Mouse (Mus musculus): ENCODE results near the gene Gpd1. TPM values are rescaled to one million over a fixed set of nuclear protein-coding genes. Genes with fewer than 3 reads are reported as not detected.
"Not testable (repeated sequence)": the region's sequence is repeated elsewhere in the genome, so short reads cannot be mapped to it uniquely, and the experiment has no call there.

The Gpd1 gene
- total RNA-seq, 2 experiments from 2014 or later = 34.1 to 35.5 TPM

DNA sequence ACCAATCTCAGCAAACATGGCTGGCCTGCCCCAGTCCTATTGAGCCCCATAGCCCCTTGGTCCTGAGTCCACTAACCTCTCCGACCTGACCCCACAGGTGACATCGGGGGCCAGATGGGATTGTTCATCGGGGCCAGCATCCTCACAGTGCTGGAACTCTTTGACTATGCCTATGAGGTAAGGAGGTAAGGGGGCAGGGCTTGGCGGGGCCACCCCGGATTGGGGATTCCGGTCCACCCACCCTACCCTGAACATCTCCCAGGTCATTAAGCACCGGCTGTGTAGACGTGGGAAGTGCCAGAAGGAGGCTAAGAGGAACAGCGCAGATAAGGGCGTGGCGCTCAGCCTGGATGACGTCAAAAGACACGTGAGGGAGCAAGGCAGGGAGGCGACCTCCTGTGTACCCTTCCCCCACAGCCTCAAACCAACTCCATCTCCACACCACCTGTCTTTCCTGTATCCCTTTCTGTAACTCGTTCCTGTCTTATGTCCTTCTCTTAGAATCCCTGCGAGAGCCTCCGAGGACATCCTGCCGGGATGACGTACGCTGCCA lies 18.7 kb upstream of the Gpd1 start:
- DNase-seq (ENCODE audit: low spot score in 2 of 2) = peak in 1 of 2 experiments; percentile 50
- intact Hi-C loops (cut with DNase I) = no loop called here

DNA sequence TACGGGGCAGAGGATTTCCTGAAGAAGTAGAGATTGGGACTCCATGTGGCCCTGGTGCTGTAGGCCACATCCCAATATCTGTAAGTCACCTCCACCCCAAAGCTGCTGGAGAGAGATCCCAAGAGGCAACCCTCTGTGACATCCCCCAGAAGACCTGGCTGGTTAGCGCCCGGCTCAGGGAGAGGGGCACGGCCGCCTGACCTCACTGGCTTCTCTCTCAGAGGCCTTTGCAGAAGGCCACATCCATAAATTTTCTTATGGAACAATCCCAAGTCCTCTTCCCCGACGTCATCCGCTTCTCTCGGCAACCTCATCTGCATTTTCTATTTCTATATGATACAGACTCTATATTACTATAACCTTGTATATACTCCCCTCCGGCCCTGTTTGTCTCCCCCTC lies 17.6 kb upstream of the Gpd1 start:
- intact Hi-C loops (cut with DNase I) = no loop called here
- DNase-seq (ENCODE audit: low spot score in 2 of 2) = no peak

DNA sequence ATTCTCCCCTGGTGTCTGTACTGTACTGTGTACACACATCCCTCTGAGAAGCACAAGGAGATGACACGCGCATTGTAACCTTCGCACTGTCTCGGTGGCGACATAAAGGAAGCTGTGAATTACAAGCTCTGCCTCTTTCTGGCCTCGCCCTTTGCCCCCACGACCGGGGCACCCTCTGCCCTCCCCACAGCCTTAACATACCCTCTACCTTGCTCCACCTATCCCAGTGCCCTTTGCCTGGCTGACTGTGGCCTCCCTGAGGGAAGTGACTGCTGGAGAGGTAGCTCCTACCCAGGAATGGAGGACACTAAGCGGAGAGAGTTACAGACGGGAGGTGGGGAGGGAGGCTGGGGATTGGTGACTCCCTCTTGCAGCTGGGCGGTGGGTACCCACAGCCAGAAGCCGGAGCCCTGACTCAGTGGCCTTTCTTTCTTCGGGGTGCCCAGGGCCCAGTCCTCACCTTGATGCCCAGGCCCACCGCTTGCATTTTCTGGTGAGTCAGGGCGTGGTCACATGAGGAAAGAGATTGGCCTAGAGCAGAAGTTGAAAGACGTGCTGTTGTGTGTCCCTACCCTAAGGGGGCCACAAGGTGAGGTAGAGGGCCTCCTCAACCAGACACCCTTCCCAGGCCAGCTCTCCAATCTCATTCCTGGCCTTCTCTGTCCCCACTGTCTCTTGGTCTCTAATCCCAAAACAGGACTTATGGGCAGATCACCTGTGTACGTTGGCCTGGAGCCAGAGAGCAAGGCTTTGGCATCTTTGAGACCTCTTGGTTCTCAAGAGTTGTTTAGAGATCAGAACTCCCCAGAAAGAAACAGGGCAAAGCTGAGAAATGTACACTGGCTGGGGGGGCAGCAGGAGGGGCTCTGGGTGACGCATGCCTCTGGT lies 16.9 kb upstream of the Gpd1 start:
- intact Hi-C loops (cut with DNase I) = no loop called here
- no peak for DNase-seq (ENCODE audit: low spot score in 2 of 2)

DNA sequence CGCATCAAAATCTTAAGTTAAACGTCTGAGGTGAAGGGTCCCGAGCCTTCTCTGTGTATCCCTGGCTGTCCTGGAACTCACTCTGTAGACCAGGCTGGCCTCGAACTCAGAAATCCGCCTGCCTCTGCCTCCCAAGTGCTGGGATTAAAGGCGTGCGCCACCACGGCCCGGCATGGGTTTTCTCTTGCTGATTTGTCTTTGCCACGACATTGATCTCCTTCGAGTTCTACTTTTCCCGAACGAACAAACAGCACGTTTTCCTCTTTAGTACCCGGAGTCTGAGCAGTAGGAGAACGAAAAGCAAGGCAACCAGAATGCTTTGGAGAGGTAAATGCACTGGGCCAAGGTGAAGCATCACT lies 15.7 kb upstream of the Gpd1 start:
- intact Hi-C loops (cut with DNase I); DNase-seq (ENCODE audit: low spot score in 2 of 2): not testable (repeated sequence)

DNA sequence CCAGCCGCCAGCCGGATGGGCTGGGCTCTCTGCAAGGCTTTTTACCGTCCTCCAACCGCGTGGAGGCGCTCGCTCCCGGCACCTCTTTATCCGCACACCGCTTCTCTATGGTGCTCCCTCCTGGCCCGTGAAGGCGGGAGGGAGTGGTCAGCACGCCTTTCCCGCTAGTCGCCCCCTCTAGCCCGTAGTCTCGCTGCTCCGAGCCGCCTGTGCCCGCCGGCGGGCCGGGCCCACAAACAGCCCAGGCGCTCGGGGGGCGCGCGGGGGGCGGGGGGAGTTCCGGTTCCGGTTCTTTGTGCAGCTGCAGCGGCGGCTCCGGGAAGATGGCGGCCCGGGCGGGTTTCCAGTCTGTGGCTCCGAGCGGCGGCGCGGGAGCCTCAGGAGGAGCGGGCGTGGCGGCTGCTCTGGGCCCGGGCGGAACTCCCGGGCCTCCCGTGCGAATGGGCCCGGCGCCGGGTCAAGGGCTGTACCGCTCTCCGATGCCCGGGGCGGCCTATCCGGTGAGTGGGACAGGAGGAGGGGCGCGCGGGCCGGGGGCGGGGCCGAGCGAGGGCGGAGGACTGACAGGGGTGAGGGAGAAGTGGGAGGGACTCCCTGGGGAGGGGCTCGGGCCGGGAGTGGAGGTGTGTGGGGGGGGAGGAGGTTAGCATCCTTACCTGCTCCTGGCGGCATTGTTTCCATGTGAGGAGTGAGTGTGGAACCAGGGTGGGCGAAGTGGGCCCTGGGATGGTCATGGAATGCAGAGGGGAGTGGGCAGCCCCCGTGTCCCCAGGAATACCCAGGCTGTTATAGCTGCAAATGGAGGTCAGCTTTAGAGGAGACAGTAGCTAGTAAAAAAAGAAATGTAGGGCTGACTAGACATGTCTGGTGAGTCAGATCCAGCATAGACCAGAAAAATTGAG lies 15.1 kb upstream of the Gpd1 start, which contains the start of gene Smarcd1:
TSS of gene Smarcd1 (plus strand) at position 131 of the 902 bp plus-strand sequence.
- peak; percentile 95 to 97 for DNase-seq (ENCODE audit: low spot score in 2 of 2)
- intact Hi-C loops (cut with DNase I) = no loop called here

DNA sequence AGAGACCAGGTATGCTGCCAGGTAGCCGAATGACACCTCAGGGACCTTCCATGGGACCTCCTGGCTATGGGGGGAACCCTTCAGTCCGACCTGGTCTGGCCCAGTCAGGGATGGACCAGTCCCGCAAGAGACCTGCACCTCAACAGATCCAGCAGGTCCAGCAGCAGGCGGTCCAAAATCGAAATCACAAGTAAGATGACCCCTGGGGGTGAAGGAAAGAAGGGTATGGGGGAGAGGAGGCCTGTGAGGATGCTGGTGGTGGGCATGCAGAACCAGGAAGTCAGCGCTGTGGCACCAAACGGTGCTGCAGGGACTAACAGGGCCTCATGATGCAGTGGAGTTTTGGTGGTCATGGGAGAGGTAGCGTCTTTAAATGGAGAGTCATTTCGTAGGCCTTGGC lies 14.2 kb upstream of the Gpd1 start:
- no peak for DNase-seq (ENCODE audit: low spot score in 2 of 2)
- intact Hi-C loops (cut with DNase I) = no loop called here

DNA sequence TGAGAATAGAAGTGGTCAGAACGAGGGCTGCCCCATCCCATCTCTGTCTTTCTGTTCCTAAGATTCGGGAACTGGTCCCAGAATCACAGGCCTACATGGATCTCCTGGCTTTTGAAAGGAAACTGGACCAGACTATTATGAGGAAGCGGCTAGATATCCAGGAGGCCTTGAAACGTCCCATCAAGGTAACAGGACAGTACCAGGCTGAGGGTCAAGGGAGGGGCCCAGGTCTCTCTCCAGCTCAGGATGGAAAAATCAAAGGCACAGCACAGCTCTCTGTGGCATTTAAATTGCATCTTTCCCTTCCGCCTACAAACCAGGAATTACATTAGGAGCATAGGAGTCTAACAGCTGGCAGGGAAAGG lies 13.7 kb upstream of the Gpd1 start:
- intact Hi-C loops (cut with DNase I) = no loop called here
- no peak for DNase-seq (ENCODE audit: low spot score in 2 of 2)

DNA sequence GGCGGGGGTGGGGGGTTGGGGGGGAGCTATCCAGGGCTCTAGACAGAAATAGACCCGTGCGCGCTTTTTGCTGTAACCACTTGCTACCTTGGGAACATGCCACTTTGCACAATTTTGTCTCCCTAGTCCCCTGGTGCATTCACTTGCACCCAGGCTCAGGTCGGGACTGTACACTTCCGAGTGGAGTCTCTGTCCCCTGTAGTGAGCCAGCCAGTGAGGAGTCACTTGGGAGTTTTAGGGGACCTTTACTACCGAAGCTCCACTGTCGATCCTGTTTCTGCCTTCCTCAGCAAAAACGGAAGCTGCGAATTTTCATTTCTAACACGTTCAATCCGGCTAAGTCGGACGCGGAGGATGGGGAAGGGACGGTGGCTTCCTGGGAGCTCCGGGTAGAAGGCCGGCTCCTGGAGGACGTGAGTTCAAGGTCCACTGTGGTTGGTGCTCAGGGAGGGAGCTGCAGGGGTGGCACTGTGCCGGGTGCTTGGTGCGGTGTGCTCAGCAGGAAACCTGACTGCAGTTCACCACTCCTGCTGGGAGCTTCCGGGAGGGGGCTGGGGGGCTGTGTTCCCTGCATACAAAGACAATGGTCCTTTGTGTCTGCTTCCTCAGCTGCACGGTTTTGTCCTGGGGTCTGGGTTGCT lies 13.2 kb upstream of the Gpd1 start:
- peak; percentile 60 to 72 for DNase-seq (ENCODE audit: low spot score in 2 of 2)
- intact Hi-C loops (cut with DNase I) = no loop called here

DNA sequence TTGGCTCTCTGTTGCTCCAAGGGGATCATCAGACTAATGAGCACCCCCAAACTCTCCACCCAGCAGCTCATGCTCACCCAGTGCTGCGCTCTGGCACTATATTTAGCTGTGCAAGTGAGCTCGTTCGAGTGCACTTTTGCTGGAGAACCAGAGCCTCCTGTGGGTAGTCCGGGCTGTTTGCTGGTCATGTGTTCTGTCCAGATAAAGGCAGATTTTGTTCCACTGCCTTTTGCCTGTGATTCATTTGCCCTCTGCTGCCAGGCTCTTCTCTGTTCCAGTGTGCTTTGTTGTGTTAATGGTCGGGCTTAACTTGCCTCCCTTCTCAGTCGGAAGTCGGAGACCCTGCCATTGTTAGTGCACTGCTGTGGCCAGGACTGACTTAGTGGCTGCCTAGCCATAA lies 12.4 kb upstream of the Gpd1 start:
- peak in 1 of 2 experiments; percentile 47 for DNase-seq (ENCODE audit: low spot score in 2 of 2)
- intact Hi-C loops (cut with DNase I) = no loop called here

DNA sequence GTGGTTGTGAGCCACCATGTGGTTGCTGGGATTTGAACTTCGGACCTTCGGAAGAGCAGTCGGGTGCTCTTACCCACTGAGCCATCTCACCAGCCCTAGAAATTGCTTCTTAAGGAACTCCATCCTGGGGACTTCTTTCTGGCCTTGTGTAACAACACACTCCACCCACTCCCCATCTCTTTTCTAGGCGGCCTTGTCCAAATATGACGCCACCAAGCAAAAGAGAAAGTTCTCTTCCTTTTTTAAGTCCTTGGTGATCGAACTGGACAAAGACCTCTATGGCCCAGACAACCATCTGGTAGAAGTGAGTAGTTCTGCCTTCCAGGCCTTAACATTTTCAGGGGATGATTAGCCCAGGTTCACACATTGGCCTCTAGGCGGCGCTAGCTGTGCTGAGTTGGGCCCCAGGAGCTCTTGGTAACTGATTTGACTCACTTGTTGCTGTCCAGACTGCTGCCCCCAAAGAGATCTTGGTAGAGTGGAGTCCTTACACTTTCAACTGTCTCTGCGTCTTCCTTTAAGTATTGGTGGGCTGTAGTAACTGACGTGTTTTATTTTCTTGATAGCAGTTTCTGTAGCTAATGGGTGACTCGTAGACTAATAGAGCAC lies 11.8 kb upstream of the Gpd1 start, which contains the start of gene Gm17349:
TSS of gene Gm17349 (minus strand) at position 51 of the 609 bp plus-strand sequence.
- DNase-seq (ENCODE audit: low spot score in 2 of 2) = peak; percentile 65 to 73
- intact Hi-C loops (cut with DNase I) = no loop called here

DNA sequence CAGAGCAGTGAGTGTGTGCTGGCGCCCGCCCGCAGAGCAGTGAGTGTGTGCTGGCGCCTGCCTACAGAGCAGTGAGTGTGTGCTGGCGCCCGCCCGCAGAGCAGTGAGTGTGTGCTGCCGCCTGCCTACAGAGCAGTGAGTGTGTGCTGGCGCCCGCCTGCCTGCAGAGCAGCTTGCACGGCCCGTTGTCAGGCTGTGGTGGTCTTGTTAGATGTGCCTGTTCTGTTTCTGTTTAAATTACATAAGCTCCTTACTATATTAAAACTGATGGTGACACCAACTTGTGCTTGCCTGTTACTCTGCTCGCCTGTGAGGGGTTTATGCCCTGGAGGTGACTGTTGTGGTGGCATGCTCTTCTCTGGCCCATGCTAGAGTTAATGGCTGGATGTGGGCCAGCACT lies 9.1 kb upstream of the Gpd1 start:
- intact Hi-C loops (cut with DNase I) = no loop called here
- DNase-seq (ENCODE audit: low spot score in 2 of 2) = no peak

DNA sequence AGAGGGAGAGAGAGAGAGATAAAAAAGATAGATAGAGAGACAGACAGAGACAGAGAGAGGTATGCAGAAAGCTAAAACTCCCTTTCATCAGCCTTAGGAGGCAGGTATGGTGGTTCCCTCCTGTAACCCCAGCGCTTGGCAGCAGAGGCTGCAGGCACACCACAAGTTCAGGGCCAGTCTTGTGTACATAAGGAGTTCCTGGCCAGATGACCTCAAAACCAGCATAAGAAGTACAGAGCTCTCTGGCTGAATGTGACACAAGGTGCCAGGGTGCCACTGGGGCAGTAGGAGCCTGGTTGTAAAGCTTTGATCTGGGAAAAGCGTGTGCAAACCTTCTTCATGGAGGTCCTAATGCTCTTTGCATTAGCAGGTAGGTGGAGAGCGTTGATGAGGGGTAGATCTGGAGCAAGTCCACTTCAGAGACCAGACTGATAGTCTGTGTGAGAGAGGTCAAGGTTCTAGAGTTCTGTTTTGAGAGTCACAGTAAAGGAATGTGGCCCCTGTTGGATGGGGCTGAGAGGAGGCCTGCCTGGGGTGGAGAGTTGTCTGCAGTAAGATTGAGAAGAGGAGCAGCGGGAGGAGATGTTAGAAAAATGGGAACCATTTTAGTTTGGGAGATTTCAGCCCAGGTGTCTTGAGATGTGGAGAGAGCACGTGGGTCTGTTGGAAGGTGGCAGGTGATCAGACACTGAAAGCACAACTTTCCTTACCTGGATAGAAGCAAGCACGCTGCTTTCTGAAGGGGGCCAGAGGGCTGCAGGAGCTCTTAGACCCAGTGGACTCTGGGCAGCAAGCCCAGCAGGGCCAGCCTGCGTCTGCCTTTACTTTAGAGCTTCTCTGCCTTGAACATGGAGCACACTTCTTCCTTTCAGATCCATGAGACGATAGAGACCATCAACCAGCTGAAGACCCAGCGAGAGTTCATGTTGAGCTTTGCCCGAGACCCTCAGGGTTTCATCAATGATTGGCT lies 6.8 kb upstream of the Gpd1 start:
- intact Hi-C loops (cut with DNase I) = no loop called here
- DNase-seq (ENCODE audit: low spot score in 2 of 2) = no peak

DNA sequence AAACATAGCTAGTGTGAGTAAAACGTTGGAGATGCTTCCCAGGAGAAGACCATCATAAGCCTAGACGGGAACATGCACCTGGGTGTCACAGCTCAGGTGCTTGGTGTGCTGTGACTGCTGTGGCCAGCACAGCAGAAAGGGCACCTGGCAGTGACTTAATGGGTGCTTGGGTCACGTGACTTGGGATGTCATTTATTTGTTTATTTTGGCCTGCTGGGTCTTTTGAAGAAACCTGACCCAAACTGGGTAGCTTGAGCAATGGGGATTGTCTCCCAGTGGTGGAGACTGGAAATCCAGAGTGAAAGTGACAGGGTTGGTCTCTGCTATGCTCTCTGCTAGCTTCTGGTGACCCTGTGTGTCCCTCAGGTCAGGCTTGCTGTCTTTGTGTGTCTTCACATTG lies 5.8 kb upstream of the Gpd1 start:
- no peak for DNase-seq (ENCODE audit: low spot score in 2 of 2)
- intact Hi-C loops (cut with DNase I) = no loop called here

DNA sequence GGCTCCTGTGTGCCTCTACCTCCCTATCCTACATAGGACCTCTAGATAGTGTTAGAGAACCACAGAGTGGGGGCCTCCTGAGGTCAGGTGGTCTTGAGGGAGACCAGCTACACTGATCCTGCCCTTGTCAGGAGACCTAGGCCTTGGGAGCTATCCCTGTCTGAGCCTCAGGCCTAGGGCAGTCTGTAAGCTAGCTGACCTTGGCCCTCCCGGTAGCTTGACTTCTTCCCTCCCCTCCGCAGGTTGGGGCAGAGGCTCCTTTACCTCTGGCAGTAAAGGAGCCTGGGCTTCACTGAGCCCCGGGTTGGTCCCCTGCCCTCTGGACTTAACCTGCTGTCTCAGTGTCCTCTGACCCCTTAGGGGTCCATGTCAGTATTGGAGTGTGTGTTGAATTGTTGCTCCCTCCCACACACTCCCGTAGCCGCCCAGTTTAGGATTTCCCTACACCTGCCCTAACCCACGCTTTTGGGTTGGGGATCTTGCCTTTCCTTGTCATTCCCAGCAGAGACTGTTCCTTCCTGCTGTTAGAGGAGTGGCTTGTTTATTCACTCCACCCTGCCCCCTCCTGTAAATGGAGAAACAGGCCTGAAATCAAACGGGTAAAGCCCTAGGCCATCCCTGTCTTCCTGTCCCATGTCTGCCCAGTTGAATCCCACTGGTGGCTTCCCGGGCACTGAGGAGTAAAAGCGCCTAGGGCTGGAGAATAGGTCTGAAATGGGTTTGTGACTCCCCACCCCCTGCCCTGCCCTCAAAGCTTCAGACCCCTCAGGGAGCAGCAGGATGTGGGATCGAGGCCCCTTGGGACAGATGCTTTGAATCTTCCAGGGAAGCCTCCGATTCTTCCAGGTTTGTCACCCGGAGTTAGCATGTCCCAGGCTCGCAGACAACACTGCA lies 4.4 kb upstream of the Gpd1 start:
- no peak for DNase-seq (ENCODE audit: low spot score in 2 of 2)
- intact Hi-C loops (cut with DNase I) = no loop called here

DNA sequence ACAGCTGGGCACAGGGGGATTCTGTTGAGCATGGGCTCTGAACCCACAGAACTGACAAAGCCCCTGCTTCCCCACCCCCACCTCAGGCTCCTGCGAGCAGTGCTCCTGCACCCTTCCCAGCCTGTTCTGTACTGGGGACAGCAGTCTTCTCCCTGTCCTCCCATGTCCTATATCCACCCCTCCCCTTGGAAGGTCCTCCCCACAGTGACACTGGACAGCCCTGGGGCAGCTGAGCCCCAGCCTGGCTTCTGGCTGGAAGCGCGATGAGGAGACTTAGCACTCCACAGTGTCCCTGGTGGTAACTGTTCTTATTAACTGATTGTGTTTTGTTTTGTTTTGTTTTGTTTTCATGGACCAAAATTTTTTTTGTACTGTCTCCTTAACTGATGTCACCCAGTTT lies 3.7 kb upstream of the Gpd1 start:
- no peak for DNase-seq (ENCODE audit: low spot score in 2 of 2)
- intact Hi-C loops (cut with DNase I) = no loop called here

DNA sequence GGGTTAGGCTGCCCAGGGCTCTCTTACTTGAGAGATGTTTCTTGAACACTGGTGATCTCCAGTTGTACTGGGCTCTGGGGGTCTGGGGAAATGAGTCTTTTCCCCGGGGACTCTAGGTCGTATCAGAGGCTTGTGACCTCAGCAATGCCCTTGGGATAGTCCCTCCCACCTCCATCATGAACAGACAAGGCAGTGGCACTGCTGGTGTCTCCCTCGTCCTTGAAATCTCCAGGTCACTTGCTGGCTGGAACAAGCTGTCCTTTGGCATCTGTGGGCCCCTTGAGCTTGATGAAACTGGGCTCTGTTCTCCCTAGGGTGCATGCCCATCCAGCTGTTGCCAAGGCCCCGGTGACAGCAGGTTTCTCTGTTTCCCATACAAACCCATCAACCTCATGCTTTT lies 3.1 kb upstream of the Gpd1 start:
- intact Hi-C loops (cut with DNase I) = no loop called here
- DNase-seq (ENCODE audit: low spot score in 2 of 2) = no peak

DNA sequence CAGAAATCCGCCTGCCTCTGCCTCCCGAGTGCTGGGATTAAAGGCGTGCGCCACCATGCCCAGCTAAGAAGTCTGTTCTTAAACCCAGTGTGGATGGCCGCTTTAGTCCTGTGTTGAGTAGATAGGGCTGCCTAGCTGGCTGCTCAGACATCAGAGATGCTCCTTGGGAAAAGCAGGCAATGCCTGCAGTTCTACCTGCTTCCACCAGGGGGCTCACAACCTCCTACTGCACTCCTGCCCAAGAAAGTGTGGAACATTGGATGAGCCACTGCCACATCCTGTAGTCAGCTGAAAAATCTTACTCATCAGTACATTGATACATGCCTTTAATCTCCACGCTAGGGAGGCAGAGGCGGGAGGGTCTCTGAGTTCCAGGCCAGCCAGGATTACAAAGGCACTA lies 2.5 kb upstream of the Gpd1 start:
- peak; percentile 91 to 96 for DNase-seq (ENCODE audit: low spot score in 2 of 2)
- intact Hi-C loops (cut with DNase I) = no loop called here
